Mouse (Mus musculus) lung, postnatal 36 days (tissue): ENCODE data around the gene Pqlc3.
A peak's percentile ranks its signal among the peaks of the same experiment; 100 is the strongest.

ENCODE experiments used
- DNase-seq: peaks from one replicate; pipeline ENCODE4 v3.0.0; 2022; ENCODE audit warnings: mixed read lengths

Gene Pqlc3

GRCm38 (mm10) chr12:17000628-17001027 is 420 bp upstream of the Pqlc3 start:
- DNase-seq: peak; percentile 59

GRCm38 (mm10) chr12:16999146-16999545 is 1.1 kb downstream of the Pqlc3 start:
- DNase-seq: peak; percentile 45

GRCm38 (mm10) chr12:16996886-16997462 is 3.2 kb downstream of the Pqlc3 start:
- DNase-seq: no peak

GRCm38 (mm10) chr12:16996281-16996680 is 3.9 kb downstream of the Pqlc3 start:
- no peak for DNase-seq

- DNase-seq: no peak
Measured at GRCm38 (mm10) chr12:16994291-16994690, 5.9 kb downstream of the Pqlc3 start.

DNA sequence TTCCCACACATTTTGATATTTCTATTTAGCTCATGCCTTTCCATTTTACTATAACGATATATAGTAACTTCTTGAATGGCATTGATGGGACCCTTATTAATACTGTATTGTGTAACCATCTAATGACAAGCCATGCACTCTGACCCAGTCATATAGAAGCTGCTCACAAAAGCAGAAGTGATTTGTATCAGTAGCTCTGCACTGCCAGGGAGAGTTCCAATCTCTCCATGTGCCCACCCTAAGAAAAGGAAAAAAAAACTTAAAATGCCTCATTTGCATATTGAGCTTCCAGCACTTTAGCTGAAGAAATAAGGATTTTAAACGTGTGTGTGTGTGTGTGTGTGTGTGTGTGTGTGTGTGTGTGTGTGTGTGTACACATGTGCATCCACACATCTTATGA is 7.9 kb downstream of the Pqlc3 start:
- no peak for DNase-seq

GRCm38 (mm10) chr12:16991376-16991775 is 8.8 kb downstream of the Pqlc3 start:
- no peak for DNase-seq

GRCm38 (mm10) chr12:16985778-16986177 is 14.4 kb downstream of the Pqlc3 start:
- no peak for DNase-seq

- DNase-seq: no peak
Measured at GRCm38 (mm10) chr12:16977120-16977519, 23.1 kb downstream of the Pqlc3 start.

- no peak for DNase-seq
Measured at GRCm38 (mm10) chr12:16966811-16967210, 33.4 kb downstream of the Pqlc3 start.

GRCm38 (mm10) chr12:16963354-16963753 is 36.9 kb downstream of the Pqlc3 start:
- DNase-seq: no peak

- DNase-seq: peak; percentile 56
Measured at GRCm38 (mm10) chr12:16958851-16959250, 41.4 kb downstream of the Pqlc3 start.

GRCm38 (mm10) chr12:16948239-16948638 is 52.0 kb downstream of the Pqlc3 start:
- no peak for DNase-seq

DNA sequence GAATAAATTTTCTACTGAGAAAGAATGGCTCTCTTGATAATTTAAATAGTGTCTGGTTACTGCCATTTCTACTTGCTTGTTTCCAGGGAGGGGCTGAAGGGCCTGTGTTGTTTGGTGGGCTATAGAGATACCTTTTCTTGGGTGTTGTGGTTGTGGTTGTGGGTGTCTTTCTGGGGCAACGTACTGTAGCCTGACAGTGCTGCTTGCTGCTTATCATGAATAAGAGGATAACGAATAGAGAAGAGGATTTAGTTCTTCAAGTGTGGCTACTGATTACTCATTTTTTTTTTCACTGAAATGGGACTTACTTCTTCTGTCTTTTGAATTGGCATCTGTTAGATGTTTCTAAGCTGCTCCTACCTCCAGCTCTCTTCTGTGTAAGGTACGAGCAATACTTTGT is 58.2 kb downstream of the Pqlc3 start:
- DNase-seq: no peak
